Mouse (Mus musculus) kidney, embryonic 16.5 days (tissue): ENCODE data around the gene Rab14. TPM values are rescaled to one million over a fixed set of nuclear protein-coding genes. Genes with fewer than 3 reads are reported as not detected.

Experiments
- ATAC-seq: fragments of 200-750 bp; cut with Nextera tagmentation; 2 replicates; pipeline ENCODE4 v1.8.0; 2017; ENCODE audit warnings: moderate TSS enrichment; ENCODE audit not compliant: low FRiP score, low TSS enrichment
- H3K27ac ChIP-seq: fragments of 300-500 bp; sonication (generic); 2 replicates; pipeline ENCODE4 v1.5.1; 2014; ENCODE audit warnings: low read length
- H3K27me3 ChIP-seq: fragments of 300-500 bp; sonication (generic); 2 replicates; pipeline ENCODE4 v1.6.1; 2014; ENCODE audit warnings: low read length, control low read depth, mixed read lengths; ENCODE audit not compliant: insufficient read depth
- H3K36me3 ChIP-seq: fragments of 300-500 bp; sonication (generic); 2 replicates; pipeline ENCODE4 v1.6.1; 2014; ENCODE audit warnings: low read length, control low read depth, mixed read lengths; ENCODE audit not compliant: insufficient read depth
- H3K4me1 ChIP-seq: fragments of 300-500 bp; sonication (generic); 2 replicates; pipeline ENCODE4 v1.6.1; 2014; ENCODE audit warnings: low read length, control low read depth, mixed read lengths; ENCODE audit not compliant: insufficient read depth
- H3K4me2 ChIP-seq: fragments of 300-500 bp; sonication (generic); replicated peaks from 2 replicates; pipeline ENCODE4 v1.6.1; 2014; ENCODE audit warnings: low read depth, low read length
- H3K4me3 ChIP-seq: fragments of 300-500 bp; sonication (generic); 2 replicates; pipeline ENCODE4 v1.5.1; 2014; ENCODE audit warnings: mild to moderate bottlenecking, low read length
- H3K9ac ChIP-seq: fragments of 300-500 bp; sonication (generic); replicated peaks from 2 replicates; pipeline ENCODE4 v1.6.1; 2014; ENCODE audit warnings: low read length
- H3K9me3 ChIP-seq: fragments of 300-500 bp; sonication (generic); 2 replicates; pipeline ENCODE4 v1.6.1; 2016; ENCODE audit warnings: low read length, control low read depth
- WGBS: fragments of 180-500 bp; shearing (Covaris S2); extraction: QIAGEN DNeasy Blood & Tissue Kit; methylation state at CpG from one replicate; pipeline ENCODE4 v1.1.7; 2014; 5-methylcytosine and 5-hydroxymethylcytosine counted together
- polyA plus RNA-seq: library from polyadenylated mRNA; unstranded; fragments of >200 nt; fragmentation: Nextera tagmentation; extraction: Ambion mirVana; gene quantifications from 2 replicates; pipeline ENCODE4 v1.2.1, GENCODE M21; 2015

The Rab14 gene
- polyA plus RNA-seq, 1 experiment from 2014 or later = 309 TPM

DNA sequence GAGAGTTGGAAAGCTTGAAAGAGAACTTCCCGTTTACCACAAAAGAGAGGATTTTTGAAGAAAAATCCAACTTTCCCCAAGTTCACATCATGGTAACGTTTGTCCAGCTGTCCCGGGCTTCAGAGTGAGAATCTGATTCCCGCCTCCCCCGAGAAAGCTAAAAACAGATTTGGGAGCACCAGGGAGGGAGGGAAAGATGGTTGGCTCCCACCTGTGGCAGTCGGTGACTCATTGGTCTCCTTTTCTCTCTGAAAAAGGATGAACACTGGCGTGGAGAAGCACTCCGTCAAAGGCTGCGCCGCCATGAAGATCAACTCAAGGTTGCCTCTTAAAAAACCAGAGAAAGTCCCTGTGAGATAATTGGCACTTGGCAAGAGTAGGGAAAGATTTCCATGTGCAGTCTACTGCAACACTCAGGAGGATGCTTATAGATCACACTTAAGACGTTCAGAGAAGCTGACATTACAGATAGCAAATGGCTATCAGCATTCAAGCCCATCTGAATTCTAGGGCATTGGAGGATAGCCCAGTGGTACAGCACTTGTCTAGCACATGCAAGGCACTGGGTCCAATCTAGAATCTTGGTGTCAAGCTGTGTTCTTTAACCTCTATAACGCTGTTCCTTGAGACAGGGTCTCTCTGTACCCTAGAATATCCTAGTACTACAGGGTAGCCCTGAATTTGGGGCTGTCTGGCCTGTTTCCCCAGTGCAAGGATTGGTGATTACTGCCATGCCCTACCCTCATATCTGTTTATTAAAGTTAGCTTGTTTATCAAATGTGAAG is 25.4 kb downstream of the Rab14 start:
- no peak for ATAC-seq
- WGBS = 89% methylated on average over 12 of the region's 12 CpGs

GRCm38 (mm10) chr2:35174100-35174499 is 26.8 kb downstream of the Rab14 start:
- WGBS = 25% methylated on average over 5 of the region's 5 CpGs
- ATAC-seq = 0 out of 2 replicates have a peak, but pooled peaks have one; percentile 40
- peak overlapping the region; percentile 71; the same call in 1 of the 2 replicates for H3K27ac ChIP-seq

More for the DNA sequence above, 25.4 kb downstream of the Rab14 start:
- no peak overlapping the region for H3K27ac ChIP-seq
- no peak overlapping the region for H3K9ac ChIP-seq
- H3K4me1 ChIP-seq = peaks cover 3% of the 10 kb centered on the region; the same call in 1 of the 2 replicates
- no peak overlapping the region for H3K4me3 ChIP-seq
- peaks cover 72% of the 10 kb centered on the region for H3K36me3 ChIP-seq
- H3K4me2 ChIP-seq = no peak overlapping the region
- no peaks in the 10 kb centered on the region for H3K9me3 ChIP-seq
- no peaks in the 10 kb centered on the region for H3K27me3 ChIP-seq

GRCm38 (mm10) chr2:35173666-35174065 is 27.3 kb downstream of the Rab14 start:
- 84% methylated on average over 5 of the region's 5 CpGs for WGBS
- Histone ChIP-seq H3K9me3 (no peaks in the 10 kb centered on the region), H3K27me3 (no peaks in the 10 kb centered on the region), H3K9ac (no peak overlapping the region), H3K36me3 (peaks cover 76% of the 10 kb centered on the region), H3K4me3 (no peak overlapping the region), H3K4me1 (peaks cover 3% of the 10 kb centered on the region; the same call in 1 of the 2 replicates), H3K4me2 (no peak overlapping the region), H3K27ac (no peak overlapping the region)
- ATAC-seq = no peak

More at GRCm38 (mm10) chr2:35174100-35174499, 26.8 kb downstream of the Rab14 start:
- Histone ChIP-seq H3K27me3 (no peaks in the 10 kb centered on the region), H3K9ac (no peak overlapping the region), H3K4me3 (no peak overlapping the region), H3K9me3 (no peaks in the 10 kb centered on the region), H3K4me2 (no peak overlapping the region), H3K36me3 (peaks cover 74% of the 10 kb centered on the region), H3K4me1 (peaks cover 3% of the 10 kb centered on the region; the same call in 1 of the 2 replicates)

GRCm38 (mm10) chr2:35172246-35172645 is 28.7 kb downstream of the Rab14 start:
- H3K4me2 ChIP-seq = no peak overlapping the region
- ATAC-seq = no peak
- peaks cover 84% of the 10 kb centered on the region for H3K36me3 ChIP-seq
- no peak overlapping the region for H3K4me3 ChIP-seq
- no peaks in the 10 kb centered on the region for H3K9me3 ChIP-seq
- no peaks in the 10 kb centered on the region for H3K27me3 ChIP-seq
- H3K4me1 ChIP-seq = peaks cover 3% of the 10 kb centered on the region; the same call in 1 of the 2 replicates
- 94% methylated on average over 4 of the region's 4 CpGs for WGBS
- H3K9ac ChIP-seq = no peak overlapping the region
- no peak overlapping the region for H3K27ac ChIP-seq

- Histone ChIP-seq H3K27me3 (no peaks in the 10 kb centered on the region), H3K36me3 (peaks cover 84% of the 10 kb centered on the region), H3K4me1 (peaks cover 3% of the 10 kb centered on the region; the same call in 1 of the 2 replicates), H3K27ac (no peak overlapping the region), H3K4me2 (no peak overlapping the region), H3K9ac (no peak overlapping the region), H3K9me3 (no peaks in the 10 kb centered on the region), H3K4me3 (no peak overlapping the region)
- WGBS = 86% methylated on average over 10 of the region's 10 CpGs
- no peak for ATAC-seq
Measured at GRCm38 (mm10) chr2:35171341-35171861, 29.5 kb downstream of the Rab14 start.

- Histone ChIP-seq H3K27me3 (no peaks in the 10 kb centered on the region), H3K36me3 (peaks cover 78% of the 10 kb centered on the region), H3K9ac (no peak overlapping the region), H3K9me3 (no peaks in the 10 kb centered on the region), H3K4me2 (no peak overlapping the region), H3K4me3 (no peak overlapping the region), H3K4me1 (peaks cover 3% of the 10 kb centered on the region; the same call in 1 of the 2 replicates), H3K27ac (no peak overlapping the region)
- WGBS = 80% methylated on average over 2 of the region's 2 CpGs
- ATAC-seq = no peak
Measured at GRCm38 (mm10) chr2:35169452-35169851, 31.5 kb downstream of the Rab14 start.

GRCm38 (mm10) chr2:35166816-35167215 is 34.1 kb downstream of the Rab14 start:
- H3K27me3 ChIP-seq = no peaks in the 10 kb centered on the region
- no peaks in the 10 kb centered on the region for H3K4me1 ChIP-seq
- no peaks in the 10 kb centered on the region for H3K9me3 ChIP-seq
- 91% methylated on average over 5 of the region's 5 CpGs for WGBS
- no peak overlapping the region for H3K27ac ChIP-seq
- no peak overlapping the region for H3K9ac ChIP-seq
- peaks cover 75% of the 10 kb centered on the region for H3K36me3 ChIP-seq
- no peak overlapping the region for H3K4me3 ChIP-seq
- ATAC-seq = no peak
- H3K4me2 ChIP-seq = no peak overlapping the region

- H3K9ac ChIP-seq = no peak overlapping the region
- no peak for ATAC-seq
- H3K27ac ChIP-seq = no peak overlapping the region
- no peaks in the 10 kb centered on the region for H3K4me1 ChIP-seq
- H3K36me3 ChIP-seq = peaks cover 63% of the 10 kb centered on the region
- 94% methylated on average over 13 of the region's 13 CpGs for WGBS
- no peaks in the 10 kb centered on the region for H3K27me3 ChIP-seq
- H3K9me3 ChIP-seq = no peaks in the 10 kb centered on the region
- no peak overlapping the region for H3K4me2 ChIP-seq
- no peak overlapping the region for H3K4me3 ChIP-seq
Measured at GRCm38 (mm10) chr2:35165416-35165815, 35.5 kb downstream of the Rab14 start.

GRCm38 (mm10) chr2:35163396-35163795 is 37.5 kb downstream of the Rab14 start:
- H3K9me3 ChIP-seq = no peaks in the 10 kb centered on the region
- no peak overlapping the region for H3K4me3 ChIP-seq
- H3K4me1 ChIP-seq = no peaks in the 10 kb centered on the region
- 92% methylated on average over 5 of the region's 5 CpGs for WGBS
- no peak overlapping the region for H3K27ac ChIP-seq
- H3K9ac ChIP-seq = no peak overlapping the region
- H3K36me3 ChIP-seq = peaks cover 62% of the 10 kb centered on the region
- H3K4me2 ChIP-seq = no peak overlapping the region
- no peaks in the 10 kb centered on the region for H3K27me3 ChIP-seq
- ATAC-seq = no peak
